Comparison of ENCODE assay signal across 12 mouse cellular contexts in the genomic region with DNA sequence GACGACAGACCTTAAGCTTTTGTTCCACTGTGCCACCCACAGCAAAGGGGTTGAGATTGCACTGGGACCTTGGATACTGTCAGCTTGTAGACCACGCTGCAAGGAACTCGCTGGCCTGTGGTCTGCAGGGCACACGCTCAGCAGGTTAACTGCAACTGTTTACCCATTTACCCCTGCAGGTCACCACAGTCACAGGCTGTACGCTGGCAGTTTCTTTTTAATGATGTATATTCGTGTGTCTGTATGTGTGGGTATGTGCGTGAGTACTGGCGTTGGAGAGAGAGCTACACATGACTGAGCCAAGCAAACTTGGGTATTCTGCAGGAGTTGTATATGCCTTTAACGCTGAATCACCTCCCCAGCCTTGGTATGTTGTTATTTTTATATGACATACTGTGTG. TPM values are rescaled to one million over a fixed set of nuclear protein-coding genes. Genes with fewer than 3 reads are reported as not detected.
DNase-seq lines count a peak whose midpoint lies in the region; ATAC-seq and TF ChIP-seq lines count a peak whose summit lies in the region.
"Had no signal": no experiment of that assay in that cellular context is flagged by ENCODE, and none has a peak within 500 bp of the region (broad histone marks: within the 10 kb centered on the region; RNA-seq: fewer than 3 reads in every experiment).

No protein-coding gene starts in this region.

- H3K36me3 ChIP-seq in forebrain, embryonic 14.5 days (ENCODE audit: control insufficient read depth, insufficient read depth, low read length) = peaks cover 26% of the 10 kb centered on the region; the same call in 1 of the 2 replicates
- peaks cover 54% of the 10 kb centered on the region for H3K36me3 ChIP-seq in forebrain, embryonic 10.5 days (replicated peaks)
- H3K36me3 ChIP-seq in hindbrain, embryonic 15.5 days = no peaks in the 10 kb centered on the region
- no peaks in the 10 kb centered on the region for H3K36me3 ChIP-seq in hindbrain, embryonic 11.5 days (ENCODE audit: control insufficient read depth, insufficient read depth, low read length)
- H3K36me3 ChIP-seq in midbrain, postnatal 0 days (ENCODE audit: insufficient read depth, low read length) = no peaks in the 10 kb centered on the region
- no peaks in the 10 kb centered on the region for H3K36me3 ChIP-seq in midbrain, embryonic 14.5 days (ENCODE audit: control insufficient read depth, insufficient read depth, low read length)
- no peaks in the 10 kb centered on the region for H3K36me3 ChIP-seq in macrophage (ENCODE audit: inconsistent target)
- H3K36me3 ChIP-seq: stomach, embryonic 15.5 days had no signal

- 0 out of 2 replicates have a peak overlapping the region, but pooled peaks have one; percentile 11 for H3K27ac ChIP-seq in forebrain, embryonic 14.5 days (ENCODE audit: low read depth, low read length)
- H3K27ac ChIP-seq in forebrain, embryonic 10.5 days = no peak overlapping the region
- peak overlapping the region; percentile 56 for H3K27ac ChIP-seq in hindbrain, embryonic 15.5 days (replicated peaks)
- no peak overlapping the region for H3K27ac ChIP-seq in hindbrain, embryonic 11.5 days (ENCODE audit: low read depth, low read length)
- peak overlapping the region; percentile 18; the same call in 1 of the 2 replicates for H3K27ac ChIP-seq in midbrain, postnatal 0 days (ENCODE audit: low read depth, low read length)
- no peak overlapping the region for H3K27ac ChIP-seq in midbrain, embryonic 14.5 days (replicated peaks; ENCODE audit: low read depth, low read length)
- H3K27ac ChIP-seq in macrophage = peak overlapping the region; percentile 35
- H3K27ac ChIP-seq: neural tube, embryonic 12.5 days; stomach, embryonic 15.5 days had no signal

- no peak overlapping the region for H3K9ac ChIP-seq in forebrain, embryonic 14.5 days (ENCODE audit: low read length)
- no peak overlapping the region for H3K9ac ChIP-seq in hindbrain, embryonic 15.5 days
- no peak overlapping the region for H3K9ac ChIP-seq in hindbrain, embryonic 11.5 days (ENCODE audit: low read depth, low read length)
- no peak overlapping the region for H3K9ac ChIP-seq in midbrain, postnatal 0 days (replicated peaks; ENCODE audit: low read length, poor library complexity, severe bottlenecking)
- H3K9ac ChIP-seq in midbrain, embryonic 14.5 days (replicated peaks; ENCODE audit: low read length) = no peak overlapping the region
- H3K9ac ChIP-seq: neural tube, embryonic 12.5 days; stomach, embryonic 15.5 days had no signal

- ATAC-seq in forebrain, embryonic 14.5 days = no peak
- ATAC-seq in hindbrain, embryonic 15.5 days (ENCODE audit: low FRiP score, low read depth) = no peak
- ATAC-seq in hindbrain, embryonic 11.5 days (ENCODE audit: low FRiP score) = no peak
- no peak for ATAC-seq in midbrain, postnatal 0 days (ENCODE audit: low FRiP score)
- no peak for ATAC-seq in midbrain, embryonic 14.5 days (ENCODE audit: low FRiP score, low TSS enrichment)
- ATAC-seq: Patski had no signal

- H3K79me2 ChIP-seq in macrophage (ENCODE audit: inconsistent target) = peaks cover 92% of the 10 kb centered on the region

- H3K9me3 ChIP-seq in forebrain, embryonic 14.5 days (replicated peaks; ENCODE audit: control insufficient read depth, low read length) = no peaks in the 10 kb centered on the region
- H3K9me3 ChIP-seq in forebrain, embryonic 10.5 days = no peaks in the 10 kb centered on the region
- H3K9me3 ChIP-seq in hindbrain, embryonic 15.5 days = no peaks in the 10 kb centered on the region
- no peaks in the 10 kb centered on the region for H3K9me3 ChIP-seq in hindbrain, embryonic 11.5 days (ENCODE audit: control insufficient read depth, low read length)
- no peaks in the 10 kb centered on the region for H3K9me3 ChIP-seq in midbrain, postnatal 0 days (ENCODE audit: low read length)
- H3K9me3 ChIP-seq in midbrain, embryonic 14.5 days (ENCODE audit: control insufficient read depth, low read length) = no peaks in the 10 kb centered on the region
- H3K9me3 ChIP-seq: neural tube, embryonic 12.5 days; stomach, embryonic 15.5 days had no signal

- no peak for TF ChIP-seq CTCF in midbrain, postnatal 0 days (IDR thresholded peaks at IDR 0.05)

- H3K4me2 ChIP-seq in forebrain, embryonic 14.5 days (ENCODE audit: low read length) = no peak overlapping the region
- no peak overlapping the region for H3K4me2 ChIP-seq in hindbrain, embryonic 15.5 days
- no peak overlapping the region for H3K4me2 ChIP-seq in hindbrain, embryonic 11.5 days (replicated peaks; ENCODE audit: low read depth, low read length)
- H3K4me2 ChIP-seq in midbrain, postnatal 0 days (ENCODE audit: low read depth, low read length, poor library complexity, severe bottlenecking) = no peak overlapping the region
- H3K4me2 ChIP-seq in midbrain, embryonic 14.5 days (ENCODE audit: low read length) = no peak overlapping the region
- H3K4me2 ChIP-seq: stomach, embryonic 15.5 days had no signal

- no peaks in the 10 kb centered on the region for H3K27me3 ChIP-seq in forebrain, embryonic 14.5 days (replicated peaks; ENCODE audit: control insufficient read depth, insufficient read depth, low read length)
- no peaks in the 10 kb centered on the region for H3K27me3 ChIP-seq in forebrain, embryonic 10.5 days (ENCODE audit: poor library complexity, severe bottlenecking)
- H3K27me3 ChIP-seq in hindbrain, embryonic 15.5 days = no peaks in the 10 kb centered on the region
- no peaks in the 10 kb centered on the region for H3K27me3 ChIP-seq in hindbrain, embryonic 11.5 days (ENCODE audit: control insufficient read depth, insufficient read depth, low read length)
- H3K27me3 ChIP-seq in midbrain, postnatal 0 days (ENCODE audit: insufficient read depth, low read length) = no peaks in the 10 kb centered on the region
- H3K27me3 ChIP-seq in midbrain, embryonic 14.5 days (ENCODE audit: control insufficient read depth, insufficient read depth, low read length) = no peaks in the 10 kb centered on the region
- H3K27me3 ChIP-seq: neural tube, embryonic 12.5 days; Patski; stomach, embryonic 15.5 days had no signal

- H3K4me1 ChIP-seq in forebrain, embryonic 14.5 days (ENCODE audit: control insufficient read depth, insufficient read depth, low read length) = peaks cover 32% of the 10 kb centered on the region
- peaks cover 89% of the 10 kb centered on the region for H3K4me1 ChIP-seq in forebrain, embryonic 10.5 days
- peaks cover 72% of the 10 kb centered on the region for H3K4me1 ChIP-seq in hindbrain, embryonic 15.5 days (replicated peaks)
- peaks cover 21% of the 10 kb centered on the region for H3K4me1 ChIP-seq in hindbrain, embryonic 11.5 days (replicated peaks; ENCODE audit: control insufficient read depth, insufficient read depth, low read length)
- H3K4me1 ChIP-seq in midbrain, postnatal 0 days (ENCODE audit: insufficient read depth, low read length) = peaks cover 4% of the 10 kb centered on the region
- H3K4me1 ChIP-seq in midbrain, embryonic 14.5 days (ENCODE audit: control insufficient read depth, insufficient read depth, low read length) = peaks cover 21% of the 10 kb centered on the region

- 91% methylated on average over 9 of the region's 9 CpGs for WGBS in forebrain, embryonic 14.5 days
- whole genome bisulfite sequencing in forebrain, embryonic 10.5 days = 90% methylated on average over 9 of the region's 9 CpGs
- WGBS in hindbrain, embryonic 15.5 days = 78% methylated on average over 9 of the region's 9 CpGs
- WGBS in hindbrain, embryonic 11.5 days = 85% methylated on average over 9 of the region's 9 CpGs
- WGBS in midbrain, postnatal 0 days = 82% methylated on average over 9 of the region's 9 CpGs
- 86% methylated on average over 9 of the region's 9 CpGs for WGBS in midbrain, embryonic 14.5 days
- WGBS in macrophage (ENCODE audit: missing documents) = 43% methylated on average over 9 of the region's 9 CpGs

- H3K4me3 ChIP-seq in forebrain, embryonic 14.5 days (ENCODE audit: low read depth, low read length) = no peak overlapping the region
- no peak overlapping the region for H3K4me3 ChIP-seq in forebrain, embryonic 10.5 days
- H3K4me3 ChIP-seq in hindbrain, embryonic 15.5 days = no peak overlapping the region
- H3K4me3 ChIP-seq in hindbrain, embryonic 11.5 days (ENCODE audit: low read depth, low read length) = no peak overlapping the region
- H3K4me3 ChIP-seq in midbrain, postnatal 0 days (ENCODE audit: low read depth, low read length) = no peak overlapping the region
- H3K4me3 ChIP-seq in midbrain, embryonic 14.5 days (replicated peaks; ENCODE audit: low read depth, low read length) = no peak overlapping the region
- no peak overlapping the region for H3K4me3 ChIP-seq in macrophage (ENCODE audit: inconsistent target)
- H3K4me3 ChIP-seq: neural tube, embryonic 12.5 days; stomach, embryonic 15.5 days had no signal

- no peak for DNase-seq in forebrain, embryonic 14.5 days (ENCODE audit: low spot score)
- no peak for DNase-seq in forebrain, embryonic 10.5 days (ENCODE audit: extremely low spot score, low spot score)
- no peak for DNase-seq in hindbrain, embryonic 11.5 days (ENCODE audit: low spot score)
- no peak for DNase-seq in midbrain, postnatal 0 days (ENCODE audit: low spot score)
- DNase-seq in midbrain, embryonic 14.5 days = no peak
- no peak for DNase-seq in right cerebral cortex, adult 18-20 months
- DNase-seq: gastrocnemius, postnatal 36 days had no signal

RNA-seq across cellular contexts. Expression of gene Vps37b, which starts 13.4 kb away (rescaled TPM):
- 70.5 and 86.6 TPM in 2 replicates for polyA plus RNA-seq in forebrain, embryonic 14.5 days (2014; fragmentation: Nextera tagmentation; extraction: Ambion mirVana)
- polyA plus RNA-seq in forebrain, embryonic 10.5 days (2016; fragmentation: Nextera tagmentation; extraction: Ambion mirVana) = 50.8 and 51.2 TPM in 2 replicates
- polyA plus RNA-seq in hindbrain, embryonic 15.5 days (2015; fragmentation: Nextera tagmentation; extraction: Ambion mirVana) = 75.5 and 82.4 TPM in 2 replicates
- polyA plus RNA-seq in hindbrain, embryonic 11.5 days (2014; fragmentation: Nextera tagmentation; extraction: Ambion mirVana) = 38.3 and 48.8 TPM in 2 replicates
- total RNA-seq in midbrain, postnatal 0 days (2014; rRNA removed) = 52.3 and 75.5 TPM in 2 replicates
- 54.3 and 56.2 TPM in 2 replicates for polyA plus RNA-seq in midbrain, postnatal 0 days (2015; fragmentation: Nextera tagmentation; extraction: Ambion mirVana)
- 58.0 and 72.4 TPM in 2 replicates for polyA plus RNA-seq in midbrain, embryonic 14.5 days (2014; fragmentation: Nextera tagmentation; extraction: Ambion mirVana)
- total RNA-seq in macrophage (2018; cell fraction: chromatin; rRNA removed) = 10 to 100 TPM in 18 of 26 experiments, 1 to 10 TPM in 8; 2.8 to 36.2 (median 19.1) TPM
- total RNA-seq in macrophage (2018; cell fraction: cytosol; rRNA removed) = 10 to 100 TPM; 16.0 to 47.4 (median 23.1) TPM
- 10 to 100 TPM; 11.7 to 48.2 (median 24.6) TPM for total RNA-seq in macrophage (2018; cell fraction: nucleus; rRNA removed)
- polyA plus RNA-seq in macrophage (2018) = 13.1 to 27.6 TPM (median 22.7 TPM) in 3 replicates

RNA-seq across cellular contexts. Expression of gene Hip1r, which starts 45.2 kb away (rescaled TPM):
- polyA plus RNA-seq in forebrain, embryonic 14.5 days (2014; fragmentation: Nextera tagmentation; extraction: Ambion mirVana) = 12.4 and 27.1 TPM in 2 replicates
- 7.7 and 11.1 TPM in 2 replicates for polyA plus RNA-seq in forebrain, embryonic 10.5 days (2016; fragmentation: Nextera tagmentation; extraction: Ambion mirVana)
- 33.9 and 34.2 TPM in 2 replicates for polyA plus RNA-seq in hindbrain, embryonic 15.5 days (2015; fragmentation: Nextera tagmentation; extraction: Ambion mirVana)
- polyA plus RNA-seq in hindbrain, embryonic 11.5 days (2014; fragmentation: Nextera tagmentation; extraction: Ambion mirVana) = 6.0 and 9.7 TPM in 2 replicates
- 42.9 and 45.4 TPM in 2 replicates for total RNA-seq in midbrain, postnatal 0 days (2014; rRNA removed)
- 25.8 and 30.8 TPM in 2 replicates for polyA plus RNA-seq in midbrain, postnatal 0 days (2015; fragmentation: Nextera tagmentation; extraction: Ambion mirVana)
- polyA plus RNA-seq in midbrain, embryonic 14.5 days (2014; fragmentation: Nextera tagmentation; extraction: Ambion mirVana) = 22.5 and 24.7 TPM in 2 replicates
- 1 to 10 TPM in 6 of 26 experiments, under 1 TPM in 19, not detected in 1; 0.13 to 3.3 (median 0.47) TPM for total RNA-seq in macrophage (2018; cell fraction: chromatin; rRNA removed)
- under 1 TPM; 0.03 to 0.86 (median 0.15) TPM for total RNA-seq in macrophage (2018; cell fraction: cytosol; rRNA removed)
- total RNA-seq in macrophage (2018; cell fraction: nucleus; rRNA removed) = 1 to 10 TPM in 6 of 26 experiments, under 1 TPM in 17, not detected in 3; 0.07 to 2.4 (median 0.52) TPM
- polyA plus RNA-seq in macrophage (2018) = 0.04 to 0.47 TPM (median 0.21 TPM) in 3 replicates

Comparison
In these comparisons a context has a peak if more than half of its experiments do, and no peak if none do; other contexts are left out.
1. H3K27ac ChIP-seq: peak in forebrain, embryonic 14.5 days (single experiment), hindbrain, embryonic 15.5 days (single experiment), midbrain, postnatal 0 days (single experiment) and macrophage (single experiment); none in forebrain, embryonic 10.5 days (single experiment), hindbrain, embryonic 11.5 days (single experiment) and midbrain, embryonic 14.5 days (single experiment).